Mouse (Mus musculus): ENCODE measurements around the gene Med16. TPM values are rescaled to one million over a fixed set of nuclear protein-coding genes. Genes with fewer than 3 reads are reported as not detected.
A peak's percentile ranks its signal among the peaks of the same experiment; 100 is the strongest.
"Not testable (repeated sequence)": the region's sequence is repeated elsewhere in the genome, so short reads cannot be mapped to it uniquely, and the experiment has no call there.

Med16 gene
- polyA plus RNA-seq, 1 experiment from 2014 or later, result 53.7 TPM

GRCm38 (mm10) chr10:79896306-79896705 lies 12.4 kb downstream of the Med16 start:
- H3K27me3 ChIP-seq, result no peaks in the 10 kb centered on the region; the same call in 1 of the 2 replicates
- H3K27ac ChIP-seq, result no peak overlapping the region
- peak overlapping the region; percentile 18; the same call in 1 of the 2 replicates for H3K9ac ChIP-seq (replicated peaks)
- peaks cover 4% of the 10 kb centered on the region; the same call in 1 of the 2 replicates for H3K4me1 ChIP-seq (replicated peaks)
- H3K36me3 ChIP-seq, result peaks cover 71% of the 10 kb centered on the region
- no peak overlapping the region for H3K4me3 ChIP-seq (replicated peaks)
- H3K9me3 ChIP-seq, result no peaks in the 10 kb centered on the region
- H3K4me2 ChIP-seq, result no peak overlapping the region
- no peak for ATAC-seq (ENCODE audit: insufficient number of reproducible peaks, insufficient read depth, low FRiP score, low TSS enrichment, low read depth)
- 93% methylated on average over 16 of the region's 16 CpGs for WGBS

GRCm38 (mm10) chr10:79892451-79893118 lies 16.1 kb downstream of the Med16 start:
- not testable (repeated sequence) for H3K9ac ChIP-seq (replicated peaks); H3K4me3 ChIP-seq (replicated peaks); H3K27me3 ChIP-seq; H3K4me2 ChIP-seq; H3K4me1 ChIP-seq (replicated peaks); H3K27ac ChIP-seq; H3K9me3 ChIP-seq
- peaks cover 36% of the 10 kb centered on the region for H3K36me3 ChIP-seq
- peak; percentile 40; the same call in 1 of the 2 replicates for ATAC-seq (ENCODE audit: insufficient number of reproducible peaks, insufficient read depth, low FRiP score, low TSS enrichment, low read depth)
- 43% methylated on average over 22 of the region's 22 CpGs for WGBS

GRCm38 (mm10) chr10:79890670-79891069 lies 18.1 kb downstream of the Med16 start, which contains the start of gene Cfd:
Gene Cfd, plus strand, starts transcription at chr10:79890853.
- H3K27me3 ChIP-seq, result no peaks in the 10 kb centered on the region; the same call in 1 of the 2 replicates
- no peak within 1 kb of the TSS for H3K4me2 ChIP-seq
- no peak for ATAC-seq (ENCODE audit: insufficient number of reproducible peaks, insufficient read depth, low FRiP score, low TSS enrichment, low read depth)
- 0 out of 2 replicates have a peak within 1 kb of the TSS, but pooled peaks have one; percentile 23 for H3K9ac ChIP-seq (replicated peaks)
- WGBS, result 35% methylated on average over 5 of the region's 5 CpGs
- peaks cover 17% of the 10 kb centered on the region for H3K36me3 ChIP-seq
- no peaks in the 10 kb centered on the region for H3K9me3 ChIP-seq
- H3K27ac ChIP-seq, result no peak within 1 kb of the TSS
- H3K4me1 ChIP-seq (replicated peaks), result no peaks in the 10 kb centered on the region
- no peak within 1 kb of the TSS for H3K4me3 ChIP-seq (replicated peaks)

- no peaks in the 10 kb centered on the region for H3K4me1 ChIP-seq (replicated peaks)
- H3K4me2 ChIP-seq, result no peak overlapping the region
- peaks cover 7% of the 10 kb centered on the region; the same call in 1 of the 2 replicates for H3K36me3 ChIP-seq
- H3K9ac ChIP-seq (replicated peaks), result no peak overlapping the region
- H3K9me3 ChIP-seq, result no peaks in the 10 kb centered on the region
- no peak overlapping the region for H3K4me3 ChIP-seq (replicated peaks)
- no peak overlapping the region for H3K27ac ChIP-seq
- no peak for ATAC-seq (ENCODE audit: insufficient number of reproducible peaks, insufficient read depth, low FRiP score, low TSS enrichment, low read depth)
- WGBS, result 87% methylated on average over 2 of the region's 2 CpGs
- no peaks in the 10 kb centered on the region; the same call in 1 of the 2 replicates for H3K27me3 ChIP-seq
These were observed 19.3 kb downstream of the Med16 start for GRCm38 (mm10) chr10:79889386-79889785.

GRCm38 (mm10) chr10:79886611-79887010 lies 22.1 kb downstream of the Med16 start:
- Histone ChIP-seq H3K27me3 (peaks cover 27% of the 10 kb centered on the region), H3K4me2 (no peak overlapping the region)
- no peak for ATAC-seq (ENCODE audit: insufficient number of reproducible peaks, insufficient read depth, low FRiP score, low TSS enrichment, low read depth)

GRCm38 (mm10) chr10:79886054-79886453 lies 22.7 kb downstream of the Med16 start, which contains the start of gene Elane:
Gene Elane, plus strand, starts transcription at chr10:79886247.
- H3K4me1 ChIP-seq (replicated peaks), result peaks cover 21% of the 10 kb centered on the region
- no peak for ATAC-seq (ENCODE audit: insufficient number of reproducible peaks, insufficient read depth, low FRiP score, low TSS enrichment, low read depth)
- whole genome bisulfite sequencing, result 82% methylated on average over 6 of the region's 6 CpGs
- H3K27ac ChIP-seq, result no peak within 1 kb of the TSS
- peaks cover 31% of the 10 kb centered on the region for H3K27me3 ChIP-seq
- no peaks in the 10 kb centered on the region for H3K9me3 ChIP-seq
- H3K36me3 ChIP-seq, result no peaks in the 10 kb centered on the region
- no peak within 1 kb of the TSS for H3K4me2 ChIP-seq
- no peak within 1 kb of the TSS for H3K9ac ChIP-seq (replicated peaks)
- no peak within 1 kb of the TSS for H3K4me3 ChIP-seq (replicated peaks)

More at GRCm38 (mm10) chr10:79886611-79887010, 22.1 kb downstream of the Med16 start:
- 75% methylated on average over 8 of the region's 8 CpGs for WGBS
- Histone ChIP-seq H3K4me1 (replicated peaks) (peaks cover 20% of the 10 kb centered on the region), H3K27ac (no peak overlapping the region), H3K9ac (replicated peaks) (no peak overlapping the region), H3K4me3 (replicated peaks) (no peak overlapping the region), H3K36me3 (no peaks in the 10 kb centered on the region), H3K9me3 (no peaks in the 10 kb centered on the region)

- H3K9ac ChIP-seq (replicated peaks); H3K4me2 ChIP-seq; H3K27ac ChIP-seq; H3K4me3 ChIP-seq (replicated peaks); H3K9me3 ChIP-seq; H3K36me3 ChIP-seq; ATAC-seq (ENCODE audit: insufficient number of reproducible peaks, insufficient read depth, low FRiP score, low TSS enrichment, low read depth): not testable (repeated sequence)
- 75% methylated on average over 3 of the region's 3 CpGs for WGBS
- peaks cover 26% of the 10 kb centered on the region for H3K4me1 ChIP-seq (replicated peaks)
- H3K27me3 ChIP-seq, result peaks cover 39% of the 10 kb centered on the region
These were observed 23.8 kb downstream of the Med16 start for GRCm38 (mm10) chr10:79884938-79885337.

- Histone ChIP-seq H3K4me1 (replicated peaks) (peaks cover 29% of the 10 kb centered on the region), H3K36me3 (no peaks in the 10 kb centered on the region), H3K4me2 (no peak overlapping the region), H3K4me3 (replicated peaks) (no peak overlapping the region), H3K9me3 (no peaks in the 10 kb centered on the region), H3K27ac (no peak overlapping the region), H3K9ac (replicated peaks) (no peak overlapping the region), H3K27me3 (peaks cover 39% of the 10 kb centered on the region)
- ATAC-seq (ENCODE audit: insufficient number of reproducible peaks, insufficient read depth, low FRiP score, low TSS enrichment, low read depth), result no peak
- 76% methylated on average over 4 of the region's 4 CpGs for WGBS
These were observed 24.3 kb downstream of the Med16 start for GRCm38 (mm10) chr10:79884446-79884845.

GRCm38 (mm10) chr10:79883297-79884084 lies 25.2 kb downstream of the Med16 start:
- Histone ChIP-seq H3K4me2 (peak overlapping the region; percentile 15; the same call in 1 of the 2 replicates), H3K9ac (replicated peaks) (0 out of 2 replicates have a peak overlapping the region, but pooled peaks have one; percentile 34), H3K36me3 (no peaks in the 10 kb centered on the region), H3K4me1 (replicated peaks) (peaks cover 30% of the 10 kb centered on the region), H3K4me3 (replicated peaks) (0 out of 2 replicates have a peak overlapping the region, but pooled peaks have one; percentile 9), H3K9me3 (no peaks in the 10 kb centered on the region), H3K27me3 (peaks cover 39% of the 10 kb centered on the region), H3K27ac (no peak overlapping the region)
- no peak for ATAC-seq (ENCODE audit: insufficient number of reproducible peaks, insufficient read depth, low FRiP score, low TSS enrichment, low read depth)
- 15% methylated on average over 22 of the region's 22 CpGs for WGBS

- H3K4me2 ChIP-seq, result peak overlapping the region; percentile 54
- peaks cover 30% of the 10 kb centered on the region for H3K4me1 ChIP-seq (replicated peaks)
- peak overlapping the region; percentile 21 for H3K4me3 ChIP-seq (replicated peaks)
- no peaks in the 10 kb centered on the region for H3K36me3 ChIP-seq
- H3K9ac ChIP-seq (replicated peaks), result no peak overlapping the region; the same call in 1 of the 2 replicates
- peaks cover 39% of the 10 kb centered on the region for H3K27me3 ChIP-seq
- ATAC-seq (ENCODE audit: insufficient number of reproducible peaks, insufficient read depth, low FRiP score, low TSS enrichment, low read depth), result no peak
- WGBS, result 7% methylated on average over 22 of the region's 22 CpGs
- H3K9me3 ChIP-seq, result no peaks in the 10 kb centered on the region
- no peak overlapping the region for H3K27ac ChIP-seq
These were observed 26.7 kb downstream of the Med16 start for GRCm38 (mm10) chr10:79881981-79882380.

GRCm38 (mm10) chr10:79880721-79881120 lies 28.0 kb downstream of the Med16 start:
- 15% methylated on average over 9 of the region's 9 CpGs for WGBS

More at GRCm38 (mm10) chr10:79880721-79881120, 28.0 kb downstream of the Med16 start:
- Histone ChIP-seq H3K27me3 (peaks cover 39% of the 10 kb centered on the region), H3K36me3 (no peaks in the 10 kb centered on the region), H3K4me2 (0 out of 2 replicates have a peak overlapping the region, but pooled peaks have one; percentile 4), H3K9ac (replicated peaks) (no peak overlapping the region), H3K4me1 (replicated peaks) (peaks cover 30% of the 10 kb centered on the region), H3K9me3 (no peaks in the 10 kb centered on the region), H3K27ac (no peak overlapping the region), H3K4me3 (replicated peaks) (no peak overlapping the region)
- no peak for ATAC-seq (ENCODE audit: insufficient number of reproducible peaks, insufficient read depth, low FRiP score, low TSS enrichment, low read depth)

Data from limb, embryonic 12.5 days (tissue).